Mouse (Mus musculus): Measurements from ENCODE around the gene Capn13.

- TF ChIP-seq CTCF (IDR thresholded peaks at IDR 0.05; ENCODE audit: borderline replicate concordance, insufficient read depth, low read length) = no peak
- no peak for TF ChIP-seq POLR2A (IDR thresholded peaks at IDR 0.05; ENCODE audit: low read depth, low read length)
These were observed 75.9 kb downstream of the Capn13 start for GRCm38 (mm10) chr17:73324732-73325131.
